Mouse (Mus musculus) MEL (cell line): ENCODE measurements around the gene Gpr162. TPM values are rescaled to one million over a fixed set of nuclear protein-coding genes. Genes with fewer than 3 reads are reported as not detected.

Source experiments
- DNase-seq: peaks from one replicate; pipeline ENCODE4 v3.0.0; 2011; ENCODE audit warnings: low read depth, low spot score
- H3K27ac ChIP-seq: 2 replicates; pipeline ENCODE4 v1.5.1; 2012; ENCODE audit warnings: low read depth, mild to moderate bottlenecking, control low read depth, low read length, moderate library complexity; ENCODE audit not compliant: control insufficient read depth
- H3K27me3 ChIP-seq, 2 experiments: fragments of 150-350 bp in 1 of 2; sonication (generic) in 1 of 2; 2 replicates each; pipeline ENCODE4 v1.6.1; 2012; ENCODE audit warnings: low read length in 2 of 2, mild to moderate bottlenecking in 2 of 2, improper control_type of control experiment in 1 of 2, moderate library complexity in 1 of 2; ENCODE audit not compliant: insufficient read depth in 2 of 2, control insufficient read depth in 1 of 2
- H3K36me3 ChIP-seq, 2 experiments: 2 replicates each; pipeline ENCODE4 v1.6.1; 2012 to 2014; ENCODE audit warnings: low read length in 2 of 2, improper control_type of control experiment in 1 of 2, inconsistent platforms in 1 of 2, mild to moderate bottlenecking in 1 of 2; ENCODE audit not compliant: insufficient read depth in 2 of 2, control insufficient read depth in 1 of 2
- H3K4me1 ChIP-seq, 2 experiments: fragments of 150-350 bp in 1 of 2; sonication (generic) in 1 of 2; 2 replicates each; pipeline ENCODE4 v1.6.1; 2012; ENCODE audit warnings: low read length in 2 of 2, improper control_type of control experiment in 1 of 2, mild to moderate bottlenecking in 1 of 2; ENCODE audit not compliant: insufficient read depth in 2 of 2, control insufficient read depth in 1 of 2
- H3K4me3 ChIP-seq, 2 experiments: fragments of 150-350 bp in 1 of 2; sonication (generic) in 1 of 2; 2 replicates each; pipeline ENCODE4 v1.5.1; 2012; ENCODE audit warnings: low read depth in 2 of 2, low read length in 2 of 2, mild to moderate bottlenecking in 2 of 2, moderate library complexity in 2 of 2, control low read depth in 1 of 2, improper control_type of control experiment in 1 of 2; ENCODE audit not compliant: control insufficient read depth in 1 of 2, insufficient read depth in 1 of 2
- H3K79me2 ChIP-seq: 2 replicates; pipeline ENCODE4 v1.6.1; 2012; ENCODE audit warnings: mild to moderate bottlenecking, low read length, moderate library complexity; ENCODE audit not compliant: control insufficient read depth, poor library complexity, insufficient read depth
- H3K9ac ChIP-seq: 2 replicates; pipeline ENCODE4 v1.6.1; 2012; ENCODE audit warnings: low read depth, mild to moderate bottlenecking, control low read depth, low read length, moderate library complexity; ENCODE audit not compliant: control insufficient read depth, poor library complexity, severe bottlenecking
- H3K9me3 ChIP-seq: fragments of 150-350 bp; sonication (generic); replicated peaks from 2 replicates; pipeline ENCODE4 v1.6.1; 2012; ENCODE audit warnings: mild to moderate bottlenecking, low read length, improper control_type of control experiment, moderate library complexity; ENCODE audit not compliant: insufficient read depth
- BHLHE40 ChIP-seq: IDR thresholded peaks from 2 replicates; pipeline ENCODE4 v1.6.1; 2012; ENCODE audit warnings: low read depth, mild to moderate bottlenecking, inconsistent platforms, low read length, improper control_type of control experiment, borderline replicate concordance
- CHD1 ChIP-seq: IDR thresholded peaks from 2 replicates; pipeline ENCODE4 v1.6.1; 2012; ENCODE audit warnings: low read depth, mild to moderate bottlenecking, inconsistent platforms, low read length, improper control_type of control experiment
- CHD2 ChIP-seq: IDR thresholded peaks from 2 replicates; pipeline ENCODE4 v1.6.1; 2011; ENCODE audit warnings: low read length, improper control_type of control experiment
- CTCF ChIP-seq, 3 experiments: IDR thresholded peaks in 2 of 3; conservative IDR thresholded peaks in 1 of 3; 2 replicates each; pipeline ENCODE4 v1.5.1; 2011 to 2012; ENCODE audit warnings: low read length in 3 of 3, low read depth in 2 of 3, mild to moderate bottlenecking in 2 of 3, improper control_type of control experiment in 1 of 3, inconsistent platforms in 1 of 3, mixed read lengths in 1 of 3, moderate library complexity in 1 of 3; ENCODE audit not compliant: control insufficient read depth in 1 of 3, insufficient read depth in 1 of 3, poor library complexity in 1 of 3, severe bottlenecking in 1 of 3
- E2F4 ChIP-seq: IDR thresholded peaks from 2 replicates; pipeline ENCODE4 v1.6.1; 2011; ENCODE audit warnings: low read depth, low read length, improper control_type of control experiment, borderline replicate concordance
- EP300 ChIP-seq, 2 experiments: IDR thresholded peaks; 2 replicates each; pipeline ENCODE4 v1.6.1; 2011; ENCODE audit warnings: improper control_type of control experiment in 2 of 2, low read length in 2 of 2, low read depth in 1 of 2, mild to moderate bottlenecking in 1 of 2
- ETS1 ChIP-seq: IDR thresholded peaks from 2 replicates; pipeline ENCODE4 v1.6.1; 2012; ENCODE audit warnings: low read depth, mild to moderate bottlenecking, inconsistent platforms, low read length, improper control_type of control experiment, moderate library complexity
- GABPA ChIP-seq: IDR thresholded peaks from 2 replicates; pipeline ENCODE4 v1.6.1; 2012; ENCODE audit warnings: low read depth, mild to moderate bottlenecking, inconsistent platforms, low read length, improper control_type of control experiment, moderate library complexity
- GATA1 ChIP-seq: IDR thresholded peaks from 2 replicates; pipeline ENCODE4 v1.6.1; 2011; ENCODE audit warnings: low read depth, low read length, improper control_type of control experiment
- HCFC1 ChIP-seq: IDR thresholded peaks from 2 replicates; pipeline ENCODE4 v1.6.1; 2012; ENCODE audit warnings: low read depth, mild to moderate bottlenecking, inconsistent platforms, low read length, improper control_type of control experiment, moderate library complexity
- JUND ChIP-seq: IDR thresholded peaks from 2 replicates; pipeline ENCODE4 v1.6.1; 2011; ENCODE audit warnings: low read depth, mild to moderate bottlenecking, improper control_type of control experiment, low read length
- KAT2A ChIP-seq: conservative IDR thresholded peaks from 2 replicates; pipeline ENCODE4 v1.6.1; 2012; ENCODE audit warnings: low read depth, low read length, improper control_type of control experiment, inconsistent platforms
- MAFK ChIP-seq: IDR thresholded peaks from 2 replicates; pipeline ENCODE4 v1.6.1; 2011; ENCODE audit warnings: low read depth, mild to moderate bottlenecking, low read length, improper control_type of control experiment, borderline replicate concordance
- MAZ ChIP-seq: IDR thresholded peaks from 2 replicates; pipeline ENCODE4 v1.6.1; 2012; ENCODE audit warnings: low read depth, mild to moderate bottlenecking, inconsistent platforms, low read length, improper control_type of control experiment
- MEF2A ChIP-seq: IDR thresholded peaks from 2 replicates; pipeline ENCODE4 v1.6.1; 2014; ENCODE audit warnings: low read depth, mild to moderate bottlenecking, inconsistent platforms, low read length, improper control_type of control experiment; ENCODE audit not compliant: poor library complexity, insufficient replicate concordance, severe bottlenecking; ENCODE audit errors: extremely low read depth
- MXI1 ChIP-seq: IDR thresholded peaks from 2 replicates; pipeline ENCODE4 v1.6.1; 2011; ENCODE audit warnings: mild to moderate bottlenecking, low read depth, low read length, improper control_type of control experiment
- MYB ChIP-seq: IDR thresholded peaks from 2 replicates; pipeline ENCODE4 v1.6.1; 2011; ENCODE audit warnings: mild to moderate bottlenecking, low read depth, low read length, improper control_type of control experiment
- MYC ChIP-seq: IDR thresholded peaks from 2 replicates; pipeline ENCODE4 v1.6.1; 2011; ENCODE audit warnings: low read depth, mild to moderate bottlenecking, low read length, improper control_type of control experiment, moderate library complexity
- NELFE ChIP-seq: IDR thresholded peaks from 2 replicates; pipeline ENCODE4 v1.6.1; 2011; ENCODE audit warnings: low read depth, low read length, improper control_type of control experiment
- NRF1 ChIP-seq: IDR thresholded peaks from 2 replicates; pipeline ENCODE4 v1.6.1; 2014; ENCODE audit warnings: low read depth, mild to moderate bottlenecking, inconsistent platforms, low read length, improper control_type of control experiment, moderate library complexity; ENCODE audit not compliant: poor library complexity, insufficient read depth, severe bottlenecking
- POLR2A ChIP-seq, 2 experiments: IDR thresholded peaks; 2 replicates each; pipeline ENCODE4 v1.6.1; 2011 to 2012; ENCODE audit warnings: low read length in 2 of 2, mild to moderate bottlenecking in 2 of 2, control low read depth in 1 of 2, improper control_type of control experiment in 1 of 2, low read depth in 1 of 2, moderate library complexity in 1 of 2; ENCODE audit not compliant: control insufficient read depth in 1 of 2, insufficient read depth in 1 of 2, poor library complexity in 1 of 2
- POLR2AphosphoS2 ChIP-seq: IDR thresholded peaks from 2 replicates; pipeline ENCODE4 v1.6.1; 2011; ENCODE audit warnings: low read length, improper control_type of control experiment
- POLR2AphosphoS5 ChIP-seq: IDR thresholded peaks from 2 replicates; pipeline ENCODE4 v1.6.1; 2012; ENCODE audit warnings: low read depth, borderline replicate concordance, mild to moderate bottlenecking, inconsistent platforms, low read length, moderate library complexity, mixed read lengths
- RAD21 ChIP-seq: IDR thresholded peaks from 2 replicates; pipeline ENCODE4 v1.6.1; 2011; ENCODE audit warnings: mild to moderate bottlenecking, low read depth, low read length, improper control_type of control experiment
- RCOR1 ChIP-seq: IDR thresholded peaks from 2 replicates; pipeline ENCODE4 v1.6.1; 2012; ENCODE audit warnings: low read depth, mild to moderate bottlenecking, inconsistent platforms, low read length, improper control_type of control experiment
- SIN3A ChIP-seq: IDR thresholded peaks from 2 replicates; pipeline ENCODE4 v1.6.1; 2012; ENCODE audit warnings: low read length, improper control_type of control experiment, inconsistent platforms
- SMC3 ChIP-seq: IDR thresholded peaks from 2 replicates; pipeline ENCODE4 v1.6.1; 2011; ENCODE audit warnings: low read depth, low read length, improper control_type of control experiment
- TAL1 ChIP-seq: IDR thresholded peaks from 2 replicates; pipeline ENCODE4 v1.6.1; 2012; ENCODE audit warnings: mild to moderate bottlenecking, inconsistent platforms, low read length, moderate library complexity, mixed read lengths
- TBP ChIP-seq: IDR thresholded peaks from 2 replicates; pipeline ENCODE4 v1.8.0; 2011; ENCODE audit warnings: low read depth, low read length, improper control_type of control experiment
- TCF12 ChIP-seq: IDR thresholded peaks from 2 replicates; pipeline ENCODE4 v1.6.1; 2014; ENCODE audit warnings: low read depth, mild to moderate bottlenecking, inconsistent platforms, low read length, improper control_type of control experiment, moderate library complexity
- UBTF ChIP-seq: IDR thresholded peaks from 2 replicates; pipeline ENCODE4 v1.6.1; 2012; ENCODE audit warnings: low read depth, mild to moderate bottlenecking, inconsistent platforms, low read length, improper control_type of control experiment, moderate library complexity, borderline replicate concordance; ENCODE audit not compliant: insufficient read depth
- USF1 ChIP-seq: IDR thresholded peaks from 2 replicates; pipeline ENCODE4 v1.6.1; 2014; ENCODE audit warnings: low read depth, mild to moderate bottlenecking, inconsistent platforms, low read length, improper control_type of control experiment, moderate library complexity
- USF2 ChIP-seq, 2 experiments: IDR thresholded peaks; 2 replicates each; pipeline ENCODE4 v1.6.1; 2011 to 2012; ENCODE audit warnings: improper control_type of control experiment in 2 of 2, low read length in 2 of 2, borderline replicate concordance in 1 of 2, inconsistent platforms in 1 of 2, low read depth in 1 of 2, mild to moderate bottlenecking in 1 of 2; ENCODE audit not compliant: insufficient read depth in 1 of 2
- ZC3H11A ChIP-seq: IDR thresholded peaks from 2 replicates; pipeline ENCODE4 v1.6.1; 2012; ENCODE audit warnings: low read depth, mild to moderate bottlenecking, inconsistent platforms, low read length, improper control_type of control experiment
- ZKSCAN1 ChIP-seq: IDR thresholded peaks from 2 replicates; pipeline ENCODE4 v1.6.1; 2012; ENCODE audit warnings: low read depth, mild to moderate bottlenecking, inconsistent platforms, low read length, improper control_type of control experiment, moderate library complexity
- ZMIZ1 ChIP-seq: IDR thresholded peaks from 2 replicates; pipeline ENCODE4 v1.6.1; 2012; ENCODE audit warnings: low read depth, mild to moderate bottlenecking, inconsistent platforms, low read length, improper control_type of control experiment, moderate library complexity
- polyA plus RNA-seq, 2 experiments: library from polyadenylated mRNA; stranded (reverse) in 1 of 2; unstranded in 1 of 2; fragments of >175 nt in 1 of 2; fragments of >200 nt in 1 of 2; gene quantifications; 2 replicates each; pipeline versions ENCODE4 v1.2.1 to v1.2.4; 2012; ENCODE audit warnings: low replicate concordance in 2 of 2, low read depth in 1 of 2; ENCODE audit not compliant: insufficient read length in 2 of 2, insufficient read depth in 1 of 2, missing spikeins in 1 of 2
- total RNA-seq: library from RNA; depleted of rRNA; stranded (reverse); fragments of 300-350 nt; gene quantifications from 2 replicates; pipeline ENCODE4 v1.2.3, GENCODE M21; 2012

Gene Gpr162
- total and polyA plus RNA-seq, 3 experiments, result 0.08 to 0.84 TPM; not detected in 1

DNA sequence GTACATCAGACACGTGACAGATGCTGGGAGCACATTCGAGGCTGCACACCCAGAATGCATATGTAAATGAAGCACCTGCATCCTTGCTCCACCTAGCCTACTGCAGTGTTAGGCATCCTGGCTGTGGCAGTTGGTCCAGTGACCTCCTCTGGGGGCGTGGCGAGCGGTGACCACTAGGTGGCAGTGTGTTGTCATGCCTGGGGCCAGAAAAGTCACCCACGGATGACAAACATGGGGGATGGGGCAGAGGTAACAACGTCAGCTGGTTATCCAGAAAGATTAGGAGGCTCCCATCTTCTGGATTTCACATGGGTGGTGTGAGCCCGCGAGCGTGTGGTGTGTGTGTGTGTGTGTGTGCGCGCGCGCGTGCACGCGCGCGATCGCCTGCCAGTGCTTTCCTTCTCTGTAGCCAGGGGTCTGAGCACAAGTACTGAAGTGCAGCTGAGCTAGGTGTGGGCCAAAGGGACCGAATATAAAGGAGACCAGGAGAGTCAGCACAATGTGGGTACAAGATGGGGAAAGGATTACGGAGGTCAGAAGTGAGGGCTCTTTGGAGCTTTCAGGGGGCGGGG, 39.9 kb upstream of the Gpr162 start:
- H3K27me3 ChIP-seq, result no peaks in the 10 kb centered on the region
- peak overlapping the region; percentile 23 for H3K27ac ChIP-seq
- H3K9ac ChIP-seq, result peak overlapping the region; percentile 76
- peak; percentile 91 for DNase-seq
- no peaks in the 10 kb centered on the region for H3K9me3 ChIP-seq
- no peaks in the 10 kb centered on the region; a peak in 1 of 4 replicates for H3K36me3 ChIP-seq
- peaks cover 0 to 5% of the 10 kb centered on the region in 2 experiments; a peak in 3 of 4 replicates for H3K4me1 ChIP-seq
- H3K79me2 ChIP-seq, result peaks cover 2% of the 10 kb centered on the region; the same call in 1 of the 2 replicates
- peak overlapping the region; percentile 72 to 74 for H3K4me3 ChIP-seq
- TF ChIP-seq GABPA (no peak), TBP (no peak), CHD1 (no peak), NRF1 (no peak), MAZ (peak; percentile 81; the same call in 1 of the 2 replicates), RCOR1 (peak; percentile 61), TAL1 (no peak), ZC3H11A (peak; percentile 76), ZMIZ1 (no peak), POLR2A (IDR thresholded peaks at IDR 0.05; ENCODE audit: control insufficient read depth in 1 of 2, insufficient read depth in 1 of 2, low read depth in 1 of 2, low read length in 2 of 2, poor library complexity in 1 of 2) (no peak), TCF12 (peak; percentile 33; the same call in 1 of the 2 replicates), JUND (no peak), USF1 (no peak), USF2 (IDR thresholded peaks at IDR 0.05; ENCODE audit: borderline replicate concordance in 1 of 2, insufficient read depth in 1 of 2, low read depth in 1 of 2, low read length in 2 of 2) (no peak), SMC3 (peak; percentile 84), RAD21 (peak; percentile 89), POLR2AphosphoS2 (no peak), UBTF (no peak), MAFK (no peak), MYB (peak; percentile 60; the same call in 1 of the 2 replicates), MEF2A (no peak), SIN3A (peak; percentile 83), ETS1 (peak; percentile 71), GATA1 (no peak; the same call in 1 of the 2 replicates), HCFC1 (peak; percentile 67), NELFE (no peak), MYC (peak; percentile 32; the same call in 1 of the 2 replicates), CTCF (IDR thresholded peaks at IDR 0.05 in 2 of 3, conservative IDR thresholded peaks at IDR 0.05 in 1 of 3; ENCODE audit: control insufficient read depth in 1 of 3, insufficient read depth in 1 of 3, low read depth in 2 of 3, low read length in 3 of 3, poor library complexity in 1 of 3, severe bottlenecking in 1 of 3) (peak; percentile 92 to 99 (median 97)), E2F4 (no peak), KAT2A (no peak; the same call in 1 of the 2 replicates), EP300 (IDR thresholded peaks at IDR 0.05; ENCODE audit: low read depth in 1 of 2, low read length in 2 of 2) (peak in 1 of 2 experiments; percentile 51; a peak in 1 of 4 replicates), ZKSCAN1 (no peak), BHLHE40 (peak; percentile 69), CHD2 (peak; percentile 68), POLR2AphosphoS5 (no peak), MXI1 (peak; percentile 69)
